Mouse (Mus musculus) kidney, adult 2 months (tissue): ENCODE data around the gene Tasp1.

Experiments used
- CTCF ChIP-seq: fragments of 200-500 bp; conservative IDR thresholded peaks from 2 replicates; pipeline ENCODE4 v1.5.1; 2011; ENCODE audit warnings: low read depth, mild to moderate bottlenecking, control low read depth, low read length, moderate library complexity, mixed read lengths; ENCODE audit not compliant: insufficient read depth, insufficient read length
- POLR2A ChIP-seq: fragments of 200-500 bp; IDR thresholded peaks from one replicate; pipeline ENCODE4 v1.6.1; 2011; ENCODE audit warnings: low read depth, low read length, control low read depth

DNA sequence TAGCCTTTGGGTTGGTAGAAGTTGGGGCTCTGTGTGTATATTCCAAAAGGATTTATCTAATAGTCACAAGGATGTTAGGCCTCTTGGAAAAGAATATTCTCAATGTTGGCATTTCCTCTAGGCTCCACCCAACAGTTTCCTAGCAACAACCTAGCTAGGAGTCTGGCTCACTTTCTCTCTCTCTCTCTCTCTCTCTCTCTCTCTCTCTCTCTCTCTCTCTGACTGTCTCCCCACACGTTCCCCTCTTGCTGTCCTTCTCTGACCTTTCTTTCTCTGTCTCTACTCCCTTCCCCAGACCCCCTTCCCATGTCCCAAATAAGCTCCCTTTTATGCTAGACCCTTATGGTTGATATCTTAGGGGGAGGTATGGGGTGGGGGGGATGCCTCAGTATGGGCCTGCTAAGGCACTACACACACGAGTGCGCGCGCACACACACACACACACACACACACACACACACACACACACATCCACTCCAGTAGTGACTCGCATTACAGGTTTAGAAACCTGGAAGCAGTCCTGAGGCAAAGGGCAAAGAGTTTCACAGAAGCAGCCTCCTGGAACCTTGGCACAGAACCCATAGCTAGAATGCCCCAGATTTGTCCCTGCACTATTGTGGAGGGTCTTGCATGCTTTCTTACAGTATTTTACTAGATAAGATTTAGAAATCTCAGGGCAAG is 12.1 kb upstream of the Tasp1 start:
- TF ChIP-seq CTCF (no peak), POLR2A (no peak)
